Mouse (Mus musculus) cortical plate, adult 2 months (tissue): ENCODE data around the gene Zpld1.

Source experiments
- CTCF ChIP-seq: fragments of 200-500 bp; IDR thresholded peaks from 2 replicates; pipeline ENCODE4 v1.5.1; 2011; ENCODE audit warnings: mild to moderate bottlenecking, control low read depth, low read length; ENCODE audit not compliant: insufficient read depth; ENCODE audit errors: extremely low read depth
- POLR2A ChIP-seq: fragments of 200-500 bp; IDR thresholded peaks from 2 replicates; pipeline ENCODE4 v1.6.1; 2011; ENCODE audit warnings: mild to moderate bottlenecking, low read length, control low read depth; ENCODE audit not compliant: insufficient read depth; ENCODE audit errors: extremely low read depth

- no peak for TF ChIP-seq CTCF
- TF ChIP-seq POLR2A: no peak
Observed at GRCm38 (mm10) chr16:55321542-55322514, 24.0 kb upstream of the Zpld1 start.
